Mouse (Mus musculus) liver, embryonic 14.5 days (tissue): ENCODE data around the gene Upp2.

Experiments
- CTCF ChIP-seq: IDR thresholded peaks from 2 replicates; pipeline ENCODE4 v1.5.1; 2016; ENCODE audit warnings: antibody characterized with exemption, low read depth, control low read depth
- EP300 ChIP-seq: IDR thresholded peaks from 2 replicates; pipeline ENCODE4 v1.6.1; 2016; ENCODE audit warnings: antibody characterized with exemption, low read depth

DNA sequence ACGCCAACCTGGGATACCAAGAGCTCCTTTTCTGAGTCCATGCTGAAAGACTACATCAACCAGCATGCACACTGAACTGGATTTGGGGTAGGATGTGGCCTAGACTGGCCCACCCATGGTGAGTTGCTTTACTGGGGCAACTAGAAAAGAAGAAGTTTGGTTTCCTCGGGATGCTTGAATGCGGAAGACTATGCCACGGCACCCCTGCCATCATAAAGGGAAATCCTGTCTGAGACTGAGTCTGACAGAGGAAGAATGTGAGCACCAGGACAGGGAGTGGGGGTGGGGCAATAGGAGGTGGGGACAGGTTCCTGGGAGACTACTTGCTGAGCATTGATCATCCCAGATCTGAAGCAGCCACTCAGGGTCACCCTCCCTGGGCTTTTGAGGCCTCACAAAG is 32.7 kb upstream of the Upp2 start:
- TF ChIP-seq CTCF (no peak), EP300 (no peak)
